Mouse (Mus musculus) common myeloid progenitor, adult 5-6 weeks (primary cell): ENCODE measurements around the gene Hsd17b12. TPM values are rescaled to one million over a fixed set of nuclear protein-coding genes. Genes with fewer than 3 reads are reported as not detected.

ENCODE experiments used
- ATAC-seq: replicated peaks from 2 replicates; pipeline ENCODE4 v1.8.0; 2016; ENCODE audit warnings: low read depth, mild to moderate bottlenecking, moderate TSS enrichment, inconsistent platforms; ENCODE audit not compliant: poor library complexity, severe bottlenecking
- total RNA-seq: library from RNA; stranded (forward); fragments of 200-1000, 187-1606 nt; gene quantifications from 2 replicates; pipeline ENCODE4 v1.2.3, GENCODE M21; 2017

Gene Hsd17b12
- total RNA-seq, 1 experiment from 2014 or later = 126 TPM

- no peak for ATAC-seq
Observed at GRCm38 (mm10) chr2:94103758-94104157, 54.0 kb downstream of the Hsd17b12 start.

DNA sequence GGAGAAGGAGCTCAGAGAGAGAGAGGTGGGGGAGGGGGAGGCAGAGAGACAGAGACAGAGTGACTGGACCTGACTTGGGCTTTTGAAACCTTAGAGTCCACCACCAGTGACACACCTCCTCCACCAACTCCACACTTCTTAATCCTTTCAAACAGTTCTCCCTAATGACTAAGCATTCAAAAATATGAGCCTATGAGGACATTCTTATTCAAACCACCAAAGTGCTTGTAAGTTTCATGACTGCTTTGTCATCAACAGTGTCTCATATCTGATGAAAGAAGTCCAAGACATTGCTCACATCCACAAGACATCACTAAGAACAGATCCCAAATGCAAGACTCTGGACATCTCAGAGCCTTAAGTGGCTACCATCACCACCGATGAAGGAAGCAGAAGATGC is 67.9 kb downstream of the Hsd17b12 start:
- ATAC-seq = no peak

DNA sequence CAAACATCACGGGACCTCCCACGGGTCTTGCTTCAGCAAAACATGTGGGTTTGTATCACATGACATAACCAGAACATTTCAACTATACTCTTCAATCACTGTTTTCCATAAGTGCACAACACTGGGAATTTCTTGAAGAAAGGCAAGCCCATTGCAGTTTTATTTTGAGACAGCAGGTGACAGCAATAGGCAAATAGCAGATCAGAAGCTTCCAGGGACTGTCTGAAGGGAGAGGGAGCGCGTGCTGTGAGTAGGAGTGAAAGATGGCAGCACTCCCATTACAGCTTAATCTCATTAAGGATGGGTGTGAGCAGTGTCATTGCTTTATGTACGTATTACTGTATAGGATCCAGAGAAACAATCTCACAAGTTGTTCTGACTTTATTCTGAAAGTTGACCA is 88.3 kb downstream of the Hsd17b12 start:
- ATAC-seq = no peak

DNA sequence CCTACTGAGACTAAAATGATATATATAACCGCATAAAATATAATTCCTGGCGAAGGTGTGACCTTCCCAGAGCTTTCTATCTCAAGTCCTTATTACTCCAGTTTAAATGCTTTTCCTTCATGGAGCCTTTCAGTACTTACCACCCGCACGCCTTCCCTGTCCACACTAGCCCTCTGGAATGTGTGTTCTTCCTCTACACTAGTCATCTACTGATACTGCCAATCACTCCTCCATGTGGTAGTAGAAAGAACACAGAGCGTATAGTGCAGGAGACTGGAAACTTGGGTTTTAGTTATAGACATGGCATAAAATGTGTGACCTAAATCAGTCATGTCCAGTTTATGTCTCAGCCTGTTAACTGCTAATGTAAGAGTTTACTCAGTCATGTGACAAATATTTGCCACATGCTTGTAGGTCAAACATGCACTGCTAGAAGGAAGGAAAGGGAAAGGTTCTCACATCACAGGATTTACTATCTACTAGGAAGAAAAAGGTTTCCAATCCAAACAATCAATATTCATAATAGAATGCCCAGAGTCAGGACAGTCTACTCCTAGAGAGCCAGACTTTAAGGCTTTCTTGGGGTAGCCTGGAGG is 91.1 kb downstream of the Hsd17b12 start:
- no peak for ATAC-seq

GRCm38 (mm10) chr2:94066120-94066519 is 91.6 kb downstream of the Hsd17b12 start:
- ATAC-seq = no peak

GRCm38 (mm10) chr2:94062791-94063190 is 95.0 kb downstream of the Hsd17b12 start:
- ATAC-seq = no peak

GRCm38 (mm10) chr2:94059459-94059858 is 98.3 kb downstream of the Hsd17b12 start:
- ATAC-seq = no peak

DNA sequence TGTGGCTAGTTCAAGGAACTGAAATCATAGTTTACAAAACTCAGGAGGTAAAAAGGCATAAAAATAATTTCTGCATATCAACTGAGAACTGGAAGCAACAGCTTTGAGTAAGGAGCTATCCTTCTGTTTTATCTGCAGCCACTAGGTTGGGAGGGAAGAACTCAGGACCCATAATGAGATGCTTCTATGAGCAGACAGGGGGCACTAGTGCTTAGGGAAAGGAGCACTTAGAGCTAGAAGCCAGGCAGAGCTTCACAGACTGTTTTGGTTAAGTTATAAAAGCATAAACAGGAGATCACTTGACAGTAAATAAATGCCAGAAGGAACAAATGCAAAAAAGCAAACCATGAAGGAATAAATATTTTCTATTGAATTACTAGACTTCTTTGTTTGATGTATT is 103.0 kb downstream of the Hsd17b12 start:
- ATAC-seq = peak; percentile 94

GRCm38 (mm10) chr2:94051952-94052351 is 105.8 kb downstream of the Hsd17b12 start:
- no peak for ATAC-seq

- ATAC-seq = no peak
Observed at GRCm38 (mm10) chr2:94050901-94051300, 106.9 kb downstream of the Hsd17b12 start.

DNA sequence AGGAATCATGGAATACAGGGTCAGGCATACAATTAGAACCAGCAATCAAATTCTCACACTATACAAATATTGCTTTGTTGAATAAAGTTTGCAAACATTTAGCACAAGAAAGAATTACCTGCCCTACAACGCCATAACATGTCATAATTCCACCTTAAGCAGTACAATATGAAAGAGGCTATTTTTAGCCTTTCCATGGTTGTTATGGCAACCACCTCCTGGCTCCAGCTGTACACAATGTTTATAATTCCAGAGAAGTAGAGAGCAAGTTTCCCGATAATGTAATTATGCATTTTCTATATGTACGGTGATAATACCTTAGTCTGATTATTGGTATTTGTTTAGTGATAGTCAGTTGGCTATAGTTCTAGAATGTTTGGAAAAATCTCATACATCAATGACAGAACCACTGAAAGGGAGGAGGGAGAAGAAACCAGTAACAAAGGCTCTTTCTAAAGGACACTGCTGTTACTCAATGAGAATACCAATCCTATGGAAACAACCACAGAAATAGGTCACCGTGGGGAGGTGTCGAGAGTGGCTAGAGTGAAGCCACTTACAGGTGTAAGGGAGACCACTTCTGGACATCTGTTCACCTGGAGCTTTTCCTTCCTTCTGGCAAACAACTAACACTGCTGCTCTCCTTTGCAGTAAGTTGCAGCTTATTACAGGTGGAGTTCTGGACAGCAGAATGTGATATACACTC is 108.1 kb downstream of the Hsd17b12 start:
- ATAC-seq = no peak

GRCm38 (mm10) chr2:94048733-94049470 is 108.9 kb downstream of the Hsd17b12 start:
- no peak for ATAC-seq

DNA sequence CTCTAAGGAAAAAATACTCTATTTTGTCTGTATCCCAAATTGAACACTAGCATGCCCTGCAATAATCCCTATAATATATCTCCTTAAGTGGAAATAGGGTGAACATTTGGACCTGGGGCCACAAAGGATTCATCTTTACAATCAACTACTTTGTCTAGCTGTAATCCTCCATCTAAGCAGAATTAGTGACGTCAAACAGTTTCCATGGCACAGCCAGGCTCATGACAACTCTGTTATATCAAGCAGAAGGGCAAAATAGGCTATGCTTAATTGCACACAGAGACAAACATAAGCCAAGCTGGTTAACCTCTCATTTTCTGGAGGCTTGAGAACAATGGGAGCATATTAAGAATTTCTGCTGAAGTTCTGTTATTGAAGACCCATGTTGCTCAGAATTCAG is 109.5 kb downstream of the Hsd17b12 start:
- no peak for ATAC-seq

GRCm38 (mm10) chr2:94045411-94046090 is 112.2 kb downstream of the Hsd17b12 start:
- ATAC-seq = no peak

GRCm38 (mm10) chr2:94044174-94044573 is 113.6 kb downstream of the Hsd17b12 start:
- no peak for ATAC-seq

DNA sequence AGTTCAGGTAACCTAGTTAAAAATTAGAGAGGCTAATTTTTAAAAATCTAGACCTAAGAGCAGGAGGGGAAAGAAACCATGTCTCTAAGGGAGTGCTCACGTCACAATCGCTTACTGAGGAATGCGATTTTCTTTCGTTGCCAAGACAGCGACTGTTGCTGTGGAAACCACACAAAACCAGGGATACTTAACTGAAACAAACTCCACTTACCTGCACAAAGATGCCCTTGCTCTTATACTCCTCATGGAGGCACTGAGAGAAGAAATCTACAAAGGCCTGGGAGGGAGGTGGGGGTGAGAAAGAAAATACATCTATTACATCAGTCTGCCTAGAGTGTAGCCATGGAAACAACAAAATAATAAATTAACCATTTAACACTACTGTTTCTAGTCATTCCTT is 114.1 kb downstream of the Hsd17b12 start:
- no peak for ATAC-seq

DNA sequence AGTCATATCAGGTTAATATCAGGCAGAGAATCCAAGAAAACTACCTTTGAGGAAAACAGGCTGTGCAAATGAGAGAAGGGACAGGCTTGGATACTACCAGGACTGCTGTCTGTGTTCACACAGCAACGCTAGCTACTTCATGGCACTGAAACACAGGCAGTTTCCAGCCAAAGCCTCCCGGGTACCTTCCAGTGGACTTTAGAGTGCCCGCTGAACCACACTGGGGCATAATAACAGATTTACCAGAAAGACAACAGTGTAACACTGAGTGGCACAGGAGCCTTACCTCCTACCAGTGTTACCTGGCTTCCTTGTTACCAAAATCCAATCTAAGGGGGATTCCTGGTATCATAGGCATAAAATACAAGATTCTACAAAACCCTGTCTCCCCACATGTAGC is 115.3 kb downstream of the Hsd17b12 start:
- no peak for ATAC-seq

GRCm38 (mm10) chr2:94040391-94041125 is 117.2 kb downstream of the Hsd17b12 start:
- ATAC-seq = no peak

- peak; percentile 87 for ATAC-seq
Observed at GRCm38 (mm10) chr2:94035428-94036331, 122.1 kb downstream of the Hsd17b12 start.
